Mouse (Mus musculus) liver, adult 2 months (tissue): ENCODE results near the gene Ano6.

Experiments
- CTCF ChIP-seq: fragments of 200-500 bp; IDR thresholded peaks from 2 replicates; pipeline ENCODE4 v1.5.1; 2011; ENCODE audit warnings: low read depth, low read length, control low read depth
- POLR2A ChIP-seq: fragments of 200-500 bp; IDR thresholded peaks from 2 replicates; pipeline ENCODE4 v1.6.1; 2011; ENCODE audit warnings: low read length, control low read depth; ENCODE audit not compliant: insufficient read depth; ENCODE audit errors: extremely low read depth

DNA sequence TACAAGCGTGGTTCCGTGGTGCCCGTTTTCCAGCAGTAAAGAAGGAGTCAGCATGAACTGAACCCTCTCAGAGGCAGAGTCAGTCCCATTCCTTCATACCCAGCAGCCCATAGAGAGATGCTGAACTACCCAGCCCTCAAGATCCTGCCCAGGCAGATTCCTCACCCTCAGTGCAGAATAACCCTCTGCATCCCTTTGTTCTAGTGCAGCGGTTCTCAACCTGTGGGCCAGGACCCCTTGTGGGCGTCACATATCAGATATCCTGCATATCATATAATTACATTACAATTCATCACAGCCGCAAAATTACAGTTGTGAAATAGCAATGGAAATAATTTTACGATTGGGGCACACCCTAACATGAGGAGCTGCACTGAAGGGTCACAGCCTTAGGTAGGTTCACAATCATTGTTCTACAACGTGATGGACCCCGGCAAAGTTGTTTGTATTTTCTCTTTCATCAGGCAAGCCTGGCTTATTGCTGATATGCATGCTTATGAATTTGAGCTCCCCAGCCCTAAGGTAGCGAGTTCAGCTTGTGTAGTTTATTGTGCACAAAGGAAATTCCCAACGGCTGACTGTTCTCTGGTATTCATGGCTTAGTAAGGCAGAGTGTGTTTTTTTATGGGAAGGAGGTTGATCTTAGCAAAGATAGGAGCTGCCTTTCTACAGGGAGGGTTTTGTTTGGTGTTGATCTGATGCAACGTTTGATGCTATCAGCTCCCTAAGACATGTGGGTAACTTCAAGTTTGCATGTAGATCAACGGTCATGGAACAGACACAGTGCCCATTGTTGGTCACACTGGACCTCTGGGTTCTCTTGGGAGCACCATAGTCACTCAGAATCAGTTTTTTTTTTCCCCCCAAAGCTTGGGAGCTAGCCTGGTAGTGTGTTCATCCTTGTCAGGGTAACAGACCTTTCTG is 33.0 kb downstream of the Ano6 start:
- no peak for TF ChIP-seq CTCF
- no peak for TF ChIP-seq POLR2A
